Mouse (Mus musculus): Measurements from ENCODE around the gene Cntnap5a. TPM values are rescaled to one million over a fixed set of nuclear protein-coding genes. Genes with fewer than 3 reads are reported as not detected.

Cntnap5a gene
- polyA plus RNA-seq, 1 experiment from 2014 or later, result 0.07 TPM

DNA sequence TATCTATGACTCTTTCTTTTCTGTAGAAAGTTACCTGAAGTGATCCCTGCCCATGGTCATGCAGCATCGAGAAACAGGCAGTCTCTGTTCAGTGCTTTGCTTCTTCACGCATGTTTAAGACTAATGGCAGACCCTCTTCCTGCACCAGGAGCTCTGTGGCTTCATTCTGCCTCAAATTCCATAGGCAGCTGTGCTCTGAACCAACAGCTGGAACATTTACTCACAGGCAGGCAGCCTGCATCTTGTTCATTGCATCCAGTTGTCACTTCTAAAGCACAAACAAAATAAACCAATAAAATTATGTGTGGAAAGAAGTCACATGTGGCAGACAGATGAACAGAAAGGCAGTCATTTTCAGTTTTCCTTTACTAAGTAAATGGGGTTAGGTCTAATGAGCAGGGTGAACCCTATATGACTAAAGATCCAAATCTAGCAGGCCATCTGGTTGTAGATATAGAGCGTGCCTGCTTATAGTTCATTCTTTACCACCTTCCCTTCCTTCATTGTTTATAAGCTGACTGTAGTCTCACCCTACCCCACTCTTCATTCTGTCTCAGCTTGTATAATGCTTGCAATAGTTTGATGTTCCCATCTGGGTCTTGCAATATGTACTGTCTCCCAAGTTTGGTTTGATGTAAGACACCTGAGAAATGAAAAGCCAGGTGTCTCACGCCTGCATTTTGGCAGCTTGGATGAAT lies 893.6 kb downstream of the Cntnap5a start:
- no peaks in the 10 kb centered on the region for H3K9me3 ChIP-seq (ENCODE audit: control insufficient read depth, low read length)
- no peak overlapping the region for H3K9ac ChIP-seq (ENCODE audit: low read depth, low read length)
- no peaks in the 10 kb centered on the region for H3K27me3 ChIP-seq (replicated peaks; ENCODE audit: control insufficient read depth, insufficient read depth, low read length)
- H3K4me1 ChIP-seq (ENCODE audit: control insufficient read depth, insufficient read depth, low read length), result no peaks in the 10 kb centered on the region
- no peak overlapping the region for H3K4me3 ChIP-seq (ENCODE audit: low read length)
- H3K4me2 ChIP-seq (ENCODE audit: low read depth, low read length), result no peak overlapping the region
- H3K27ac ChIP-seq (ENCODE audit: low read length), result no peak overlapping the region
- ATAC-seq, result no peak
- WGBS, result 62% methylated on average over 4 of the region's 4 CpGs
- H3K36me3 ChIP-seq (ENCODE audit: control insufficient read depth, insufficient read depth, low read length), result no peaks in the 10 kb centered on the region

DNA sequence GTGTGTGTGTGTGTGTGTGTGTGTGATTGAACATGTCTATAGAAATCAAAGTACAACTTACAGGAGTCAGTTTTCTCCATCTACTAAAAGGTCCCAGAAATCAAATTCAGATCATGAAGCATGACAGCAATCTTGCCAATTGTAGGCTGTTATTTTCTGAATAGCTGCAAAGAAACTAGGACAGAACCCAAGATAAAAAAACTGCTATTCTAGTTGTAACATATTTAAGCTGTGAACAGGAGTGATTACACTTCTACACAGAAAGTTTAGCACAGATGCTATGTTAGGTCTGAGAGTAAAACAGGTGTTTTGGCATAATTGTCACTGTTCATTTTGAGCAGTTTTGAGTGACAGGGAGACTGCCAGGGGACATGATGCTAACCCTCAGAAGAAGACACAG lies 931.7 kb downstream of the Cntnap5a start:
- Histone ChIP-seq H3K9ac (ENCODE audit: low read depth, low read length) (no peak overlapping the region), H3K4me3 (ENCODE audit: low read length) (no peak overlapping the region), H3K4me1 (ENCODE audit: control insufficient read depth, insufficient read depth, low read length) (no peaks in the 10 kb centered on the region), H3K27me3 (replicated peaks; ENCODE audit: control insufficient read depth, insufficient read depth, low read length) (no peaks in the 10 kb centered on the region), H3K36me3 (ENCODE audit: control insufficient read depth, insufficient read depth, low read length) (no peaks in the 10 kb centered on the region), H3K27ac (ENCODE audit: low read length) (no peak overlapping the region), H3K4me2 (ENCODE audit: low read depth, low read length) (no peak overlapping the region), H3K9me3 (ENCODE audit: control insufficient read depth, low read length) (no peaks in the 10 kb centered on the region)
- ATAC-seq, result no peak

Small RNA genes lying within 50 kb of the gene (microRNA-seq; reads per million reads assigned to microRNA genes)
- gene Gm23393, result not detected
